Mouse (Mus musculus) 3134 (cell line): Measurements from ENCODE around the gene Ercc2.
A peak's percentile ranks its signal among the peaks of the same experiment; 100 is the strongest.

Source experiments
- DNase-seq: peaks from one replicate; pipeline ENCODE4 v3.0.0-alpha.2; 2011; ENCODE audit warnings: low spot score; ENCODE audit not compliant: insufficient read length; ENCODE audit errors: extremely low read depth

Gene Ercc2

DNA sequence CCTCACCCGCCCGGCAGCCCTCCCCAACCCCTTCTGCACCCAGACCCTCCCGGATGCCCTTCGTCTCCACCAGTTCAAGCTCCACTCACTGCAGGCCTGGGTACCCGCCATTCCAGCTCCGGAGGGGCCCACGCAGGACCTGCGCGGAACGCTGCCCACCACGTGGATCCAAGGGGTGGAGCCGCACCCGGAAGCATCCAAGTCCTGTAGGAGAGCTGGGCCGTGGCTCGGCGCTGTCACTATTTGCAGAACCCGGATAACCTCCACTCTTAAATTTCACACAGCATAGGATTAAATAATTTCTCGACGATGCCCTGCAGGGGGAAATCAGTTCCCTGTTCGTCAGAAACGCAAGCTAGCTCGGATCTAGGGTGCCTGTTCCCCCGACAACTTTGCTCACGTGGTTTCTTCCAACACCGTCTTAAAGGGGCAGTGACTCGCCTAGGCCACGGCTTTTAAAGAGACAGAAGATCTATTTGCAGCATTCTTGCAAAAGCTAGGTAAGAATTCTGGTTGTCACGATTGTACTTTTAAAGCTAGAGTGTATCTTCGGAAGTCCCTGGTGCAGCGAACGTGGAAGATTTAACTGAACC lies 22.4 kb upstream of the Ercc2 start, which contains the start of the genes Cd3eap and Ppp1r13l:
TSS of gene Cd3eap (minus strand) at position 185 of the 593 bp plus-strand sequence.
TSS of gene Ppp1r13l (plus strand) at position 451 of the 593 bp plus-strand sequence.
- peak; percentile 80 for DNase-seq

- peak; percentile 94 for DNase-seq
These were observed 21.7 kb upstream of the Ercc2 start for GRCm38 (mm10) chr7:19359892-19360641.

GRCm38 (mm10) chr7:19360944-19361343 lies 20.9 kb upstream of the Ercc2 start:
- peak; percentile 90 for DNase-seq

GRCm38 (mm10) chr7:19361720-19362119 lies 20.1 kb upstream of the Ercc2 start:
- peak; percentile 75 for DNase-seq

GRCm38 (mm10) chr7:19362276-19362675 lies 19.5 kb upstream of the Ercc2 start:
- DNase-seq = no peak

DNA sequence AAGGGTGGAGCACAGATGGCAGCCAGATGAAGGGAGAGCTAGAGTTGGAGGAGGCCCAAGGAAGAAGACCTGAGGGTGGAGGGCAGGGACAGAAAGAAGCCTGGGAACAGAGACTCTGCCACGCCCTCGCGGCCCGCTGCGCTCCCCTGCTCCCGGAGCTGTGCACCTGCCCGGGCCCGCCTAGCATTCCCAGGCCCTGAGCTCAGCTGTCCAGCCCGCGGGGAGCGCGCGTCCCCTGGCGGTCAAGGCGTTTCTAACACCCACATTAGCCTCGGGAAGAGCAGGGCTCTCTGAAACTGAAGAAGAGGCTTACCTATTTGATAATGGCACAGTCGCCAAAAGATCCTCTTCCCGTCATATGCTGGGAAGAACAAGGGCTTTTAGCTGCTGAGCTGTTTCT lies 17.9 kb upstream of the Ercc2 start:
- DNase-seq = peak; percentile 77

- DNase-seq = no peak
These were observed 16.4 kb upstream of the Ercc2 start for GRCm38 (mm10) chr7:19365376-19365775.

GRCm38 (mm10) chr7:19368380-19368779 lies 13.4 kb upstream of the Ercc2 start:
- DNase-seq = no peak

DNA sequence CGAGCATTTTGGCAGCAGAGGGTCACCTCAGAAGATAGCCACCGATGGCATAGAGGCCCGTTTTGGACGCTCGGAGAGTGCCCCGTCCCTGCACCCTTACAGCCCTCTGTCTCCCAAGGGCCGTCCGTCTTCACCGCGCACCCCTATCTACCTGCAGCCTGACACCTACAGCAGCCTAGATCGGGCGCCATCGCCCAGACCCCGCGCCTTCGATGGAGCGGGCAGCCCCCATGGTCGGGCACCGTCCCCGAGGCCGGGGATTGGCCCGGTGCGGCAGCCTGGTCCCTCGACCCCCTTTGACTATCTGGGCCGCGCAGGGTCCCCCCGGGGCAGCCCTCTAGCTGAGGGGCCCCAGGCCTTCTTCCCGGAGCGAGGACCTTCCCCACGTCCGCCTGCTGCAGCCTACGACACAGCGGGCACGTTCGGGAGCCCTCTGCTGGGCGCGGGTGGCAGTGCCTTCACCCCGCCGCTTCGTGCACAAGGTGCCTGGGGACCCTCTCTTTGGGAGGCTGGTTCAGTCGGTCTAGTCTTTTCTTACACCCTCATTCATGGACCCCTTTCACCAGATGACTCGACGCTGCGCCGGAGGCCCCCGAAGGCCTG lies 11.9 kb upstream of the Ercc2 start:
- DNase-seq = no peak

DNA sequence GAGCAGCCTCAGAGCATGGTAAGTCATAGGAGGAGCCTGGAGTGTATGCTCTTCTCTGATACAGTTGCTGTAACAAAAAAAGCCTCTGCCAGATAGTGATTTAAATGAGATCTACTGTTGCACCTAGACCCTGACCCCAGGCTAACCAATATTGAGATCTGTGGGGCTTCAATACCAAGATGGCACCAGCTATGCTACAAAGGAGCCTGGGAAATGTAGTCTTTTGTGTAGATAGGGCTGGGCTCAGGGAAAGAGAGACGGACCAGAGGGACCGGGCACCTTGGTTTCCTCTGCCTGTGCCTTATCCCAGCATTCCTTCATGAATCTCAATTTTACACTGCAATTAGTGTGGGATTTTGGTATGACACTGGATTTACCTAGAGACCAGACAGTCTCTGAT lies 8.4 kb upstream of the Ercc2 start:
- no peak for DNase-seq

- DNase-seq = no peak
These were observed 6.4 kb upstream of the Ercc2 start for GRCm38 (mm10) chr7:19375368-19375767.

GRCm38 (mm10) chr7:19376019-19376418 lies 5.8 kb upstream of the Ercc2 start:
- no peak for DNase-seq

GRCm38 (mm10) chr7:19378049-19378448 lies 3.8 kb upstream of the Ercc2 start:
- DNase-seq = no peak

- DNase-seq = no peak
These were observed 344 bp downstream of the Ercc2 start for GRCm38 (mm10) chr7:19382166-19382541.

- DNase-seq = no peak
These were observed 1.9 kb downstream of the Ercc2 start for GRCm38 (mm10) chr7:19383708-19384107.

GRCm38 (mm10) chr7:19388699-19389413 lies 7.0 kb downstream of the Ercc2 start:
- no peak for DNase-seq

GRCm38 (mm10) chr7:19394484-19394883 lies 12.7 kb downstream of the Ercc2 start:
- DNase-seq = no peak

- DNase-seq = peak; percentile 83
These were observed 17.9 kb downstream of the Ercc2 start for GRCm38 (mm10) chr7:19399496-19400280.

DNA sequence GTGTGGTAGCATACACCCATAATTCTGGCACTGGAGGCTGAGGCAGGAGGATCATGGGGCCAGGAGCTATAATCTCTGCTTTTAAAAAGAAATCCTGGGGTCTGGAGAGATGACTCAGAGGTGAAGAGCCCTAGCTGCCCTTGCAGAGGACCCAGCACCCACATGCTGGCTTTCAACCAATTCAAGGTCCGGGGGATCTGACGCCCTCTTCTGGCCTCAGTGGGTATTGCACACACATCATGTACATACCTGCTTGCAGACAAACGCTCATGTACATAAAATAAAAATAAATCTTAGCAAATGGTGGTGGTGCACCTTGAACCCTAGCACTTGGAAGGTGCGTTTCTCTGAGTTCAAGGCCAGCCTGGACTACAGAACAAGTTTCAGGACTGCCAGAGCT lies 19.1 kb downstream of the Ercc2 start:
- DNase-seq = no peak

- DNase-seq = no peak
These were observed 20.8 kb downstream of the Ercc2 start for GRCm38 (mm10) chr7:19402535-19403112.
